Mouse (Mus musculus) myocyte (in vitro differentiated cells): ENCODE measurements at regions not wholly inside any gene's neighbourhood (a gene's known extent, or its start where the extent isn't known, plus 50 kb on each side); places are given as distances from the start of the nearest gene placed in this dataset.

ENCODE experiments used
- H3K27me3 ChIP-seq: one replicate; pipeline ENCODE4 v1.6.1; 2011; ENCODE audit not compliant: control insufficient read depth, insufficient read depth, insufficient read length
- H3K36me3 ChIP-seq: one replicate; pipeline ENCODE4 v1.6.1; 2011; ENCODE audit not compliant: control insufficient read depth, insufficient read depth
- H3K4me2 ChIP-seq: one replicate; pipeline ENCODE4 v1.6.1; 2011; ENCODE audit warnings: low read depth, control low read depth
- H3K4me3 ChIP-seq: one replicate; pipeline ENCODE4 v1.5.1; 2011; ENCODE audit warnings: mild to moderate bottlenecking, control low read depth, moderate library complexity
- H3K79me2 ChIP-seq: one replicate; pipeline ENCODE4 v1.6.1; 2011; ENCODE audit not compliant: control insufficient read depth, insufficient read depth
- H3ac ChIP-seq: one replicate; pipeline ENCODE4 v1.6.1; 2011; ENCODE audit not compliant: control insufficient read depth, insufficient read length
- CEBPB ChIP-seq: IDR thresholded peaks from 2 replicates; pipeline ENCODE4 v1.6.1; 2011; ENCODE audit warnings: mild to moderate bottlenecking, moderate library complexity; ENCODE audit not compliant: poor library complexity, insufficient read depth, severe bottlenecking
- E2F4 ChIP-seq: IDR thresholded peaks from one replicate; pipeline ENCODE4 v1.6.1; 2011; ENCODE audit warnings: mild to moderate bottlenecking, control low read depth, moderate library complexity; ENCODE audit not compliant: insufficient read depth
- MAX ChIP-seq: IDR thresholded peaks from one replicate; pipeline ENCODE4 v1.6.1; 2011; ENCODE audit warnings: low read depth, mild to moderate bottlenecking, control low read depth
- MYOD1 ChIP-seq, 3 experiments: IDR thresholded peaks; one replicate each; pipeline ENCODE4 v1.6.1; 2011; ENCODE audit warnings: control low read depth in 2 of 3, low read depth in 2 of 3, mild to moderate bottlenecking in 2 of 3, moderate library complexity in 1 of 3; ENCODE audit not compliant: insufficient read length in 2 of 3, control insufficient read depth in 1 of 3
- MYOG ChIP-seq, 3 experiments: IDR thresholded peaks; one replicate each; pipeline ENCODE4 v1.6.1; 2011; ENCODE audit warnings: control low read depth in 2 of 3, low read depth in 2 of 3, mild to moderate bottlenecking in 2 of 3; ENCODE audit not compliant: insufficient read length in 2 of 3, control insufficient read depth in 1 of 3, insufficient read depth in 1 of 3
- POLR2A ChIP-seq: IDR thresholded peaks from one replicate; pipeline ENCODE4 v1.6.1; 2011; ENCODE audit warnings: low read depth, mild to moderate bottlenecking, control low read depth, moderate library complexity; ENCODE audit not compliant: insufficient read length
- POLR2AphosphoS2 ChIP-seq: IDR thresholded peaks from one replicate; pipeline ENCODE4 v1.6.1; 2011; ENCODE audit warnings: low read depth, control low read depth; ENCODE audit not compliant: insufficient read length
- REST ChIP-seq: IDR thresholded peaks from one replicate; pipeline ENCODE4 v1.6.1; 2011; ENCODE audit warnings: mild to moderate bottlenecking, control low read depth, moderate library complexity; ENCODE audit not compliant: insufficient read depth, insufficient read length
- SRF ChIP-seq: IDR thresholded peaks from one replicate; pipeline ENCODE4 v1.6.1; 2011; ENCODE audit warnings: low read depth; ENCODE audit not compliant: control insufficient read depth, insufficient read length
- TCF12 ChIP-seq: IDR thresholded peaks from one replicate; pipeline ENCODE4 v1.6.1; 2011; ENCODE audit warnings: mild to moderate bottlenecking, control low read depth; ENCODE audit not compliant: poor library complexity, insufficient read depth, severe bottlenecking
- TCF3 ChIP-seq: IDR thresholded peaks from one replicate; pipeline ENCODE4 v1.6.1; 2011; ENCODE audit warnings: low read depth, control low read depth; ENCODE audit not compliant: insufficient read length
- USF1 ChIP-seq: IDR thresholded peaks from one replicate; pipeline ENCODE4 v1.6.1; 2011; ENCODE audit warnings: low read depth, mild to moderate bottlenecking, control low read depth, moderate library complexity

- Histone ChIP-seq H3K27me3 (peaks cover 39% of the 10 kb centered on the region), H3K4me2 (no peak overlapping the region), H3K4me3 (no peak overlapping the region), H3ac (no peak overlapping the region), H3K79me2 (no peaks in the 10 kb centered on the region), H3K36me3 (no peaks in the 10 kb centered on the region)
- TF ChIP-seq USF1: no peak
- no peak for TF ChIP-seq MYOG (IDR thresholded peaks at IDR 0.05; ENCODE audit: control insufficient read depth in 1 of 3, insufficient read depth in 1 of 3, insufficient read length in 2 of 3, low read depth in 2 of 3)
- TF ChIP-seq MYOD1 (IDR thresholded peaks at IDR 0.05; ENCODE audit: control insufficient read depth in 1 of 3, insufficient read length in 2 of 3, low read depth in 2 of 3): no peak
- no peak for TF ChIP-seq E2F4
- TF ChIP-seq SRF: no peak
- TF ChIP-seq TCF3: no peak
- TF ChIP-seq CEBPB: no peak
- TF ChIP-seq TCF12: no peak
- no peak for TF ChIP-seq REST
- no peak for TF ChIP-seq POLR2AphosphoS2
- TF ChIP-seq POLR2A: no peak
- no peak for TF ChIP-seq MAX
These were observed 89.6 kb upstream of the Dio3 start for GRCm38 (mm10) chr12:110189329-110189642.

- Histone ChIP-seq H3ac (no peak overlapping the region), H3K79me2 (no peaks in the 10 kb centered on the region), H3K27me3 (peaks cover 27% of the 10 kb centered on the region), H3K36me3 (no peaks in the 10 kb centered on the region), H3K4me2 (no peak overlapping the region), H3K4me3 (no peak overlapping the region)
- TF ChIP-seq CEBPB: no peak
- TF ChIP-seq POLR2A: no peak
- TF ChIP-seq MYOG (IDR thresholded peaks at IDR 0.05; ENCODE audit: control insufficient read depth in 1 of 3, insufficient read depth in 1 of 3, insufficient read length in 2 of 3, low read depth in 2 of 3): no peak
- no peak for TF ChIP-seq SRF
- TF ChIP-seq REST: no peak
These were observed 86.7 kb upstream of the Dio3 start for GRCm38 (mm10) chr12:110192186-110192585.

GRCm38 (mm10) chr12:110197366-110197765, 81.5 kb upstream of the Dio3 start:
- TF ChIP-seq POLR2AphosphoS2 (no peak), TCF3 (no peak), MAX (no peak), E2F4 (no peak), MYOG (IDR thresholded peaks at IDR 0.05; ENCODE audit: control insufficient read depth in 1 of 3, insufficient read depth in 1 of 3, insufficient read length in 2 of 3, low read depth in 2 of 3) (no peak), USF1 (no peak), POLR2A (no peak), SRF (no peak), TCF12 (no peak), MYOD1 (IDR thresholded peaks at IDR 0.05; ENCODE audit: control insufficient read depth in 1 of 3, insufficient read length in 2 of 3, low read depth in 2 of 3) (no peak), CEBPB (no peak), REST (no peak)
- no peaks in the 10 kb centered on the region for H3K79me2 ChIP-seq
- H3ac ChIP-seq: no peak overlapping the region
- H3K27me3 ChIP-seq: peaks cover under 1% of the 10 kb centered on the region
- no peaks in the 10 kb centered on the region for H3K36me3 ChIP-seq
- no peak overlapping the region for H3K4me3 ChIP-seq
- no peak overlapping the region for H3K4me2 ChIP-seq

- Histone ChIP-seq H3K4me2 (no peak overlapping the region), H3K4me3 (no peak overlapping the region), H3K27me3 (no peaks in the 10 kb centered on the region), H3K36me3 (no peaks in the 10 kb centered on the region), H3K79me2 (no peaks in the 10 kb centered on the region), H3ac (no peak overlapping the region)
- TF ChIP-seq MYOG (IDR thresholded peaks at IDR 0.05; ENCODE audit: control insufficient read depth in 1 of 3, insufficient read depth in 1 of 3, insufficient read length in 2 of 3, low read depth in 2 of 3) (no peak), E2F4 (no peak), CEBPB (no peak), SRF (no peak), MYOD1 (IDR thresholded peaks at IDR 0.05; ENCODE audit: control insufficient read depth in 1 of 3, insufficient read length in 2 of 3, low read depth in 2 of 3) (no peak), TCF12 (no peak)
These were observed 78.4 kb upstream of the Dio3 start for GRCm38 (mm10) chr12:110200471-110200870.

- Histone ChIP-seq H3K27me3 (no peaks in the 10 kb centered on the region), H3K4me3 (no peak overlapping the region), H3K79me2 (no peaks in the 10 kb centered on the region), H3K36me3 (no peaks in the 10 kb centered on the region), H3ac (no peak overlapping the region), H3K4me2 (no peak overlapping the region)
- no peak for TF ChIP-seq MAX
- no peak for TF ChIP-seq SRF
These were observed 78.0 kb upstream of the Dio3 start for GRCm38 (mm10) chr12:110200887-110201286.
